Mouse (Mus musculus): Measurements from ENCODE around the gene Crybg1.

DNA sequence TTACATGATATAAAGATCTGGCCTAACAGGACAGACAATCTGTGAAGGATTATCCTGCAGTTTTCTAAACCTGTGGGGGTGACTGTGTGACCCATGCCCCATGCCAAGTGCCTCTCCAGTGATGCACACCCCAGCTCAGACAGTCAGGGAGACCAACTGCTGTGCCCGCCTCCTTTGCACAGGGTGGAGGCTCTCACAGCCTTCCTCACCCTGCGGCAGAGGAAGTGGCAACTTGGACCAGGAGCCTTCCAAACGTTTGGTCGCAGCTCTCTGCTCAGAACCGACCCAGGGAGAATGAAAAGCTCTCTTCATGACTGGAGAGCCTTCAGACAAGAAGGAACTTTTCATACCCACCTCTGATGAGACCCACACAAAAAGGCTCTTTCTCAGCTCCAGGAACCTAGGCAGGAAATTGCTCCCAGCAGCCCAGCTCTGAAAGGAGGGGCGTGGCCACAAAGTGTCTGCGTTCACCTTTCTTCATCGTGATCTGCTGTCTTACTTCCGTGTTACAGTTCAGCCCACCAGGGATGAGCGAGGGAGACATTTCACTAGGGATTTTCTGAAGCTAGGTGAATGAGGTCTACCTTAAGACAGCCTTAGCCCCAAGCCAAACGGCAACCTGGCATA lies 110.6 kb downstream of the Crybg1 start:
- TF ChIP-seq CTCF (IDR thresholded peaks at IDR 0.05; ENCODE audit: low read depth, low read length), result no peak
- no peak for TF ChIP-seq EP300 (IDR thresholded peaks at IDR 0.05; ENCODE audit: insufficient read depth, low read depth, low read length)
- TF ChIP-seq POLR2A (IDR thresholded peaks at IDR 0.05; ENCODE audit: insufficient read depth, low read length), result no peak

Data from ES-Bruce4 (cell line).